Mouse (Mus musculus): ENCODE measurements around the gene Grm8. TPM values are rescaled to one million over a fixed set of nuclear protein-coding genes. Genes with fewer than 3 reads are reported as not detected.

The Grm8 gene
- polyA plus RNA-seq, 1 experiment from 2014 or later, result 0.19 TPM

MicroRNAs within 50 kb of the gene (microRNA counts, 519-probe panel; counts per million panel counts)
- microRNA mmu-miR-592, result 4,105 counts per million, percentile 75 among the panel's probes with 10 or more counts

Small RNA genes within 50 kb of the gene (microRNA-seq; reads per million reads assigned to microRNA genes)
- 3.1 reads per million, percentile 12 among the genes with 10 or more reads in this experiment for gene Mir592
